Mouse (Mus musculus): ENCODE measurements around the gene Slc17a3.

GRCm38 (mm10) chr13:23887026-23887725 lies 47.9 kb downstream of the Slc17a3 start:
- TF ChIP-seq CTCF (IDR thresholded peaks at IDR 0.05; ENCODE audit: borderline replicate concordance, control insufficient read depth, extremely low read depth, insufficient read depth, low read length, poor library complexity) (no peak), POLR2A (IDR thresholded peaks at IDR 0.05; ENCODE audit: control insufficient read depth, extremely low read depth, insufficient read depth, low read length, poor library complexity) (no peak)
